Mouse (Mus musculus) cerebellum, adult 2 months (tissue): Measurements from ENCODE around the gene Plcb2. TPM values are rescaled to one million over a fixed set of nuclear protein-coding genes. Genes with fewer than 3 reads are reported as not detected.

Experiments
- DNase-seq, 2 experiments: peaks; one replicate each; pipeline ENCODE4 v3.0.0; 2021
- H3K27ac ChIP-seq: fragments of 200-500 bp; 2 replicates; pipeline ENCODE4 v1.5.1; 2012; ENCODE audit warnings: low read length, control low read depth, inconsistent platforms; ENCODE audit not compliant: insufficient read depth
- H3K27me3 ChIP-seq: fragments of 200-500 bp; 2 replicates; pipeline ENCODE4 v1.6.1; 2012; ENCODE audit warnings: inconsistent platforms, mild to moderate bottlenecking, low read length, moderate library complexity; ENCODE audit not compliant: control insufficient read depth, insufficient read depth
- H3K4me1 ChIP-seq: fragments of 200-500 bp; 2 replicates; pipeline ENCODE4 v1.6.1; 2011; ENCODE audit warnings: low read length; ENCODE audit not compliant: control insufficient read depth, insufficient read depth
- H3K4me3 ChIP-seq: fragments of 200-500 bp; replicated peaks from 2 replicates; pipeline ENCODE3; 2011; ENCODE audit warnings: mild to moderate bottlenecking, low read depth, low read length, control low read depth; ENCODE audit not compliant: insufficient read depth
- CTCF ChIP-seq: fragments of 200-500 bp; IDR thresholded peaks from 2 replicates; pipeline ENCODE4 v1.5.1; 2011; ENCODE audit warnings: low read depth, mild to moderate bottlenecking, control low read depth, low read length, moderate library complexity, borderline replicate concordance; ENCODE audit not compliant: insufficient read depth
- POLR2A ChIP-seq: fragments of 200-500 bp; IDR thresholded peaks from 2 replicates; pipeline ENCODE4 v1.6.1; 2011; ENCODE audit warnings: low read length, control low read depth, borderline replicate concordance; ENCODE audit not compliant: insufficient read depth
- WGBS: fragments of 180-500 bp; shearing (Covaris S2); methylation state at CpG from one replicate; pipeline ENCODE4 v1.1.7; 2018; 5-methylcytosine and 5-hydroxymethylcytosine counted together
- polyA plus RNA-seq: library from polyadenylated mRNA; depleted of rRNA; stranded (reverse); fragments of >200 nt; gene quantifications from 2 replicates; pipeline ENCODE4 v1.2.3, GENCODE M21; 2012

Gene Plcb2
- polyA plus RNA-seq, 1 experiment = 0.97 TPM

DNA sequence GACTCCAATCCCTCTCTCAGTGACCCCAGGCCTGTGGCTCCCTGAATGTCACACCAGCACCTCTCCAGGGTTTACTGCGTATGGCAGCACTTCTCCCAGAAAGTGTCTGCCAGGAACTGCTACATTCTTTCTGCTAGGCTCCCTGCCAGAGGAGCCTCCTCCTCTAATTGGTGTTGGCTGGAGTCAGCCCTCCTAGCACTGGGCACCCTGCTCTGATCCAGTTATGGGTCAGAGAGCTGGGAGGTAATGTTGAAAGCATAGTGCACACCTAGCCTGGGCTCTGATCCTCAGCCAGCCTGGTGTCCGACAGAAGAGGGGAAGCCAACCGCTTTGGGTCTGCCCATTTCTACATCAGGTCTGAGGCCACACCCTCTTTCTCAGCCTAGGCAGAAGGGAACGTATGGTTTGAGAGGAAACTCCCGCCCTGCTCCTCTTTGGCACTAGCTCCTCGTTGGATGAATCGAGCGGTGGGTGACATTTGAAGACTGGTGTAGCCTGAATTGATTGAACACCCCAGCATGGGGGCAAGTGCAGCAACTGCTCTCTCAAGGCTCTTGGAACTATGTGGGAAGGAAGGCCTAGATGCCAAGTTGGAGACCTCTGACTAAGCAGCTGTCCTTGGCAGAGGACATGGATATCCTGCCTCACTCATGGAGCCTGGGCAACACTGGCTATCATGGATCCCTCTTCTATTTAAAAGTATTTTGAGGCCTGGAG, 45.5 kb downstream of the Plcb2 start:
- no peak for TF ChIP-seq POLR2A
- no peak for TF ChIP-seq CTCF
- WGBS = 27% methylated on average over 8 of the region's 8 CpGs

DNA sequence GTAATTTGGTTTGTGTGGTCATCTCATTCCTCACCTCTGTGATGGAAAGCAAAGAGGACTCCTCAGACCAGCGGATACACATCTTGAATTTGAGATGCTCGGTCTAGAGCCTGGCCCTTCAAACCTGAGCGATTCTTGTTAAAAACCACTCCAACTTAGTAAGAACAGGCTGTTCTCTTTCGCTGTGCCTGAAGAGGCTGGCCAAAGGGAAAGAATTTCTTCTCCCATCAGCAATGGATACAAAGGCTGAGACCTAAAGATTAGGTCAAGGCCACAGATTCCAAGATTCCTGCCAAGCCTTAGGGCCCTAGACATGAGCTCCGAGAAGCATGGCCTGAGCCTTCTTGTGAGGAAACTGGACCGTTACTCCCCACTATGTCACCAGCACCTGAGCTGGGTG, 47.3 kb downstream of the Plcb2 start:
- no peak for TF ChIP-seq POLR2A
- no peak for TF ChIP-seq CTCF
- no peak overlapping the region for H3K27ac ChIP-seq
- H3K4me3 ChIP-seq = no peak overlapping the region
- WGBS = 94% methylated on average over 6 of the region's 6 CpGs
- peaks cover 3% of the 10 kb centered on the region; the same call in 1 of the 2 replicates for H3K4me1 ChIP-seq
- no peaks in the 10 kb centered on the region for H3K27me3 ChIP-seq
- DNase-seq = no peak

More for the DNA sequence above, 45.5 kb downstream of the Plcb2 start:
- no peak for DNase-seq
- no peaks in the 10 kb centered on the region for H3K27me3 ChIP-seq
- no peak overlapping the region for H3K27ac ChIP-seq
- no peak overlapping the region for H3K4me3 ChIP-seq
- peaks cover 3% of the 10 kb centered on the region; the same call in 1 of the 2 replicates for H3K4me1 ChIP-seq

DNA sequence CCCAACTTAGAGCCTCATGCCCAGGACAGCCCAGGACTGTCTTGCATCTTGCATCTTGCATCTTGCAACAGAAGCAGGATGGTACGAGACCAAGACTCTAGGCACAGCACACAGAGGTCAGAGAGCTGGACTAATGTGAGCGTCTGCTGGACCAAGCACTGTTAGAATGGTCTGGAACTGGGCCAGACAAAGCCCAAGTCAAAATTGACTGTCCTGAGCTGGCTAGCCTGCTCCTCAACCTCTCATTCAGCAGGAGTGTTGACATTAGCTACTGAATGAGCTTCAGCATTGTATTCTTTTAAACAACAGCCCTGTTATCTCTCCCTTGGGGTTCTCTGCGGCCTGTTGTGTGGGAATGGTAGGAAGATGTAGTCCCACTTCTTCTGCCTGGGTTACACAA, 48.7 kb downstream of the Plcb2 start:
- no peaks in the 10 kb centered on the region for H3K27me3 ChIP-seq
- 92% methylated on average over 3 of the region's 3 CpGs for WGBS
- H3K27ac ChIP-seq = no peak overlapping the region
- no peak for TF ChIP-seq CTCF
- no peak for TF ChIP-seq POLR2A
- peaks cover 3% of the 10 kb centered on the region; the same call in 1 of the 2 replicates for H3K4me1 ChIP-seq
- DNase-seq = no peak
- no peak overlapping the region for H3K4me3 ChIP-seq

DNA sequence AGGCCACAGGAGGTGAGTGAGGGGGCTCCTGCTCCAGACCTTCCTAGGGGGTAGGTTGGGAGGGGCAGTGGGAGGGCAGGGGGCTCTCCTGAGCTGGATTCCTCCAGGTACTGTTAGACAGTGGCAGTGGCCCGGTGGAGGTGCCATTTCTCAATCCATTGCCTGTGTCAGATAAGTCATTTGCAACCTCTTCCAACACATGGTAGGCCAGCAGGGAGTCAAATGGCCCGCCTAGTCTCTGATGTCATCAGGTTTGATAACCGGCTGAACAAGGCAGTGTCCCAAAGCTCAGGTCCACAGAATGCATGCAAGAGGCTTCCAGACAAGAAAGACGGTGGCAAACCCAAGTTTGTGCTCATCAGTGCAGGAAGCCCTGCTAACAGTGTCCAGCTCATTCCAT, 50.4 kb downstream of the Plcb2 start:
- Histone ChIP-seq H3K27ac (no peak overlapping the region), H3K4me1 (peaks cover 3% of the 10 kb centered on the region; the same call in 1 of the 2 replicates), H3K27me3 (no peaks in the 10 kb centered on the region), H3K4me3 (peak overlapping the region; percentile 42)
- DNase-seq = peak; percentile 62 to 71
- TF ChIP-seq POLR2A = no peak
- TF ChIP-seq CTCF = no peak
- WGBS = 5% methylated on average over 4 of the region's 4 CpGs

DNA sequence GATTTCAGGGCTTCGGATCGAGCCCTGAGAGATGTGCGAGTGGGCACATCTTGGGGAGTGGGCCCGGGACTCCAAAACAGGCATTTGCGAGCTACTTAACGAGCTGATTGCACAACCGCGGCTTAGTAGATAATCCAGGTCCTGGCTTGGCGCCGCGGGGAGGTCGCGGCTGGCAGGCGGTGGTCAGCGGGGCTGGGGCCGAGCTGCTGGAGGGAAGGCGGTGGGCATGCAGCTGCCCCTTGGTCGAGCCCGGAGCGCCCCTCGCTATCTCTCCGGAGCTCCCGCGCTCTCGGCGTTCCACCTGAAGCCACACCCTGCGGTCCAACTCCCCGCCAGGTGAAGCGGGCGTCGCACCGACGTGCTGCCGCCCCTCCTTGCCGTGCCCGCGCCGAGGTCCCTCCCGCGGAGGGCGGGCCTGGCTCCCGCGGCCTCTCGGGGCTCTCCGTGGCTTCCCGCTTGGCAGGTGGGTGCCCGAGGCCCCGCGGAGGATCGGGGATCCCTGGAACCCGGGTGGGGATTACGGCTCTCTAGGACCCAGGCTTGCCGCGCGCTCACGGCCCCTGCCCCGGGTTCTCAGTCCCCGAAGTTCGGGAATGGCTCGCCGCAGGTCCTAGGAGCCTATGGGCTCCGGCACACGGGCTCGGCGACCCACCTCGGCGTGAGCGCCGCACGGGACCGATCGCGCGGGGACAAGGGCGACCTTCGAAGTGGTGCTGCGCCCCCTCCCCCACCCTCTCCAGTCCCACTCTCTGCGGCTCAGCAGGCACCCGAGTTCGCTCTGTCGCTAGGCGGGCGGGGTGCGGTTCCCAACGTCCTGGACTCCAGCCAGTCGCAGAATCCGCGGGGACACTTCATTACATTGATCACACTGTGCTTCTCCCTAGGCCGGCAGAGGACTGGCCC, 51.1 kb downstream of the Plcb2 start:
- peak; percentile 21 to 35 for DNase-seq
- WGBS = 2% methylated on average over 89 of the region's 89 CpGs
- TF ChIP-seq POLR2A = no peak
- no peak for TF ChIP-seq CTCF
- Histone ChIP-seq H3K4me3 (peak overlapping the region; percentile 42), H3K27me3 (no peaks in the 10 kb centered on the region), H3K4me1 (no peaks in the 10 kb centered on the region), H3K27ac (no peak overlapping the region)

DNA sequence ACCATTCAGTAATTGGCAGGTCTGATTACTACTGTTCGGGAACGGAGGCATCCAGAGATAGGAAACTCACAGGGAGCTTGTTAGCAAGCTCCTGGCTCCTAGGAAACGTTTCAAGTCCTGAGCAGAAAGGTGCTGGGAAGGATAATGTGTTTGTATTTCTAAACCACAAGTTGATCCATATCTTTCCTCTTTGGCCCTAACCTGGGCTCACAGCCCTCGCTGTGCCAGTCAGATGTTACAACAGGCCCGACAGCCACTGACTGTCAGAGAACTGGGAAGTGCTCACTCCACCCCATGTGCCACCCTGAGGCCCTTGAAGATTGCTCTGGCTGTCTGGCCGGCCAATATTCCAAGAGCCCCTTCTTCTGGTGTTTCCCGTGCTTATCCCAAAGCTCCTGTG, 53.7 kb downstream of the Plcb2 start:
- no peak for DNase-seq
- H3K4me1 ChIP-seq = no peaks in the 10 kb centered on the region
- TF ChIP-seq CTCF (no peak), POLR2A (no peak)
- no peak overlapping the region for H3K27ac ChIP-seq
- no peak overlapping the region for H3K4me3 ChIP-seq
- WGBS = 59% methylated on average over 7 of the region's 7 CpGs
- no peaks in the 10 kb centered on the region for H3K27me3 ChIP-seq

DNA sequence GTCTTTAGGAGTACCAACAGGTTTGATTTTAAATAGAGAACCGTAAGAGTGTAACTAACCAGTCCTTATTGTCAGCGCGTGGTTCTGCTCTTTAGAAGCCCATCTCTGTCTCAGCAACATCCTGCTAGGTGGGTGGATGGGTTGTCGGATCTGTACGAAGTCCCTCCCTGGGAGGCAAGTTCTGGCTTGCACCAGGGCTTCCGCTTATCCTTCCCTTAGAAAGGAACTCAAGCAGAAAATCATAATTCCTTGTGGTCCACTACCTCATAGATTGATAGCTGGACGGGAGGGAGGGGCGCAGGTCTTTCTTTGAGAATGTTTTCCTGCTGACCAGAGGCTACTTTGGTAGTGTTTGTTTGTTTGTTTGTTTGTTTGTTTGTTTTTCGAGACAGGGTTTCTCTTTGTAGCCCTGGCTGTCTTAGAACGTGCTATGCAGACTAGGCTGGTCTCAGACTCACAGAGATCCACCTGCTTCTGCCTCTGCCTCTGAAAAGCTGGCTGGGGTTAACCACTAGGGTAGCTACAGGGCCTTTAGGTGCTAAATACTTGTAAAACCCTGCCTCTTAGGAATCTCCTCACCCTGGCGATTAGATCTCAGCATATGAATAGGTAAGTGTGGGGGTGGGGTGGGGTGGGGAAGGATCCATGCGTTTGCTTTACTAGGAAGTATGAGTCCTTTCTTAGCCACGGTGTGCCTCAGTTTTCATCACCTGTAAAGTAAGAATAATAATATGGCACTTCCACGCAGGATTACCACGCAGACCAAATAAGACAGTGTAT, 54.4 kb downstream of the Plcb2 start:
- TF ChIP-seq POLR2A = no peak
- no peak for TF ChIP-seq CTCF
- DNase-seq = no peak
- H3K4me3 ChIP-seq = no peak overlapping the region
- H3K27me3 ChIP-seq = no peaks in the 10 kb centered on the region
- H3K27ac ChIP-seq = no peak overlapping the region
- H3K4me1 ChIP-seq = no peaks in the 10 kb centered on the region
- WGBS = 49% methylated on average over 15 of the region's 15 CpGs
